Mouse (Mus musculus): ENCODE data around the gene Ywhah. TPM values are rescaled to one million over a fixed set of nuclear protein-coding genes. Genes with fewer than 3 reads are reported as not detected.
A peak's percentile ranks its signal among the peaks of the same experiment; 100 is the strongest.

The Ywhah gene
- polyA plus RNA-seq, 1 experiment from 2014 or later: 201 TPM

DNA sequence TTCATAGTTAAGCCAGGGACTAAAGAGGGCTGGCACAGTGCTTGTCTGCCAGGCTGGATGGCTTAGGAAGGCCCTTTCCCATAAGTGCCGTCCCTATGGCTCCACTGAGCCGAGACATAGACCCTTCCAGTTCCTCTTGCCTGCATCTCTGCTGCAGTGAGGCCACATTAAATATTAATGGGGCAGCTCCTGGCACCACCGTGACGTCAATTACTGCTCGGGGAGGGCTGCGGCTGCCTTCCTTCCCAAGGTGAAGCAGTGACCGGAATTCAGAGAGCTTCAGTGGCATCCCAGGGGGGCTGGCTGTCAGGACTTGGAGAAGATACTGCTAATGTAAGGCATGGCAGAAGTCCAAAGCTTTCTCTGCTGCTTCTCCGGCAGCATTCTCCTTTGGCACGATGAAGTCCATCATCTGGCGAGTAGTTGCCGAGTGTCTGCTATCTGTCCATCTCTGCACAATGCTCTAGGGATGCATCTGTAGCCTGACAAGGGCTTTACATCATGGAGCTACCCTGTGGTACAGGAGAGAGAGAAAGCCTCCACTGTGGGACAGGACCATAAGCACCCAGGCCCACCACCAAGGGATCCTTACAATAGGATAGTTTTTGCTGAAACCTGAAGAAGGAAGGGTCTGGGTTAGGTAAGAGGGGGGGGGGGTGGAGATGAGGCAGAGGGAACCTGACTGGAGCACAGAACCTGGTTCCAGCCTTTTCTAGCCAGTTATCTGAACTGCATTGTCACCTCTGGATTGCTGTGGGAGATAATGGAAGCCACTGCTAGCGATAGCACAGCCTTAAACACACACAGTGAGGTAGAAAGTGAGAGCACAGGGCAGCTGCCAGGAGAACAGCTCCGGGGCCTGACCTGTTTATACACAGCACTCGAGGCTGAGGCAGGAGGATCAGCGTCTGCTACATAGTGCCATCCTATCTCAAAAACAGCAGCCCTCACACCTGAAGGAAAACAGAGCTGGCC is 7.2 kb upstream of the Ywhah start:
- Histone ChIP-seq H3K4me2 (no peak overlapping the region), H3K27ac (replicated peaks) (no peak overlapping the region), H3K36me3 (replicated peaks) (no peaks in the 10 kb centered on the region), H3K4me1 (replicated peaks) (peaks cover 17% of the 10 kb centered on the region), H3K9me3 (replicated peaks) (no peaks in the 10 kb centered on the region), H3K4me3 (replicated peaks) (no peak overlapping the region), H3K27me3 (peaks cover 11% of the 10 kb centered on the region; the same call in 1 of the 2 replicates), H3K9ac (no peak overlapping the region)
- WGBS (ENCODE audit: insufficient replicate concordance): 63% methylated on average over 15 of the region's 15 CpGs
- ATAC-seq (ENCODE audit: insufficient read depth): no peak

GRCm38 (mm10) chr5:33014096-33014495 is 4.5 kb upstream of the Ywhah start:
- no peak for ATAC-seq (ENCODE audit: insufficient read depth)
- no peaks in the 10 kb centered on the region for H3K36me3 ChIP-seq (replicated peaks)
- peaks cover 11% of the 10 kb centered on the region; the same call in 1 of the 2 replicates for H3K27me3 ChIP-seq
- WGBS (ENCODE audit: insufficient replicate concordance): 42% methylated on average over 1 of the region's 1 CpGs
- H3K27ac ChIP-seq (replicated peaks): no peak overlapping the region
- no peak overlapping the region for H3K4me3 ChIP-seq (replicated peaks)
- H3K9ac ChIP-seq: no peak overlapping the region
- H3K4me1 ChIP-seq (replicated peaks): peaks cover 34% of the 10 kb centered on the region
- H3K4me2 ChIP-seq: no peak overlapping the region
- H3K9me3 ChIP-seq (replicated peaks): no peaks in the 10 kb centered on the region

GRCm38 (mm10) chr5:33015579-33015978 is 3.0 kb upstream of the Ywhah start:
- H3K9ac ChIP-seq: no peak overlapping the region
- no peak overlapping the region for H3K27ac ChIP-seq (replicated peaks)
- no peaks in the 10 kb centered on the region for H3K36me3 ChIP-seq (replicated peaks)
- peaks cover 40% of the 10 kb centered on the region for H3K4me1 ChIP-seq (replicated peaks)
- no peak for ATAC-seq (ENCODE audit: insufficient read depth)
- H3K27me3 ChIP-seq: 0 out of 2 replicates have a peak, but pooled peaks cover 4% of the 10 kb centered on the region
- 19% methylated on average over 5 of the region's 5 CpGs for WGBS (ENCODE audit: insufficient replicate concordance)
- no peak overlapping the region for H3K4me2 ChIP-seq
- H3K9me3 ChIP-seq (replicated peaks): no peaks in the 10 kb centered on the region
- no peak overlapping the region for H3K4me3 ChIP-seq (replicated peaks)

GRCm38 (mm10) chr5:33018189-33018560 is 441 bp upstream of the Ywhah start:
- Histone ChIP-seq H3K9me3 (replicated peaks) (no peaks in the 10 kb centered on the region), H3K4me3 (replicated peaks) (peak overlapping the region; percentile 81), H3K27ac (replicated peaks) (peak overlapping the region; percentile 100), H3K4me1 (replicated peaks) (peaks cover 59% of the 10 kb centered on the region), H3K4me2 (peak overlapping the region; percentile 82), H3K9ac (peak overlapping the region; percentile 95), H3K36me3 (replicated peaks) (peaks cover 21% of the 10 kb centered on the region), H3K27me3 (0 out of 2 replicates have a peak, but pooled peaks cover 4% of the 10 kb centered on the region)
- WGBS (ENCODE audit: insufficient replicate concordance): 3% methylated on average over 15 of the region's 15 CpGs
- ATAC-seq (ENCODE audit: insufficient read depth): peak; percentile 27

GRCm38 (mm10) chr5:33019426-33019821 is 808 bp downstream of the Ywhah start:
- Histone ChIP-seq H3K27me3 (no peaks in the 10 kb centered on the region), H3K9ac (peak overlapping the region; percentile 95), H3K9me3 (replicated peaks) (no peaks in the 10 kb centered on the region), H3K27ac (replicated peaks) (peak overlapping the region; percentile 100), H3K36me3 (replicated peaks) (peaks cover 33% of the 10 kb centered on the region), H3K4me3 (replicated peaks) (peak overlapping the region; percentile 81), H3K4me2 (peak overlapping the region; percentile 82), H3K4me1 (replicated peaks) (peaks cover 72% of the 10 kb centered on the region)
- ATAC-seq (ENCODE audit: insufficient read depth): no peak
- WGBS (ENCODE audit: insufficient replicate concordance): 0% methylated on average over 12 of the region's 12 CpGs

- Histone ChIP-seq H3K4me3 (replicated peaks) (peak overlapping the region; percentile 5; the same call in 1 of the 2 replicates), H3K36me3 (replicated peaks) (peaks cover 54% of the 10 kb centered on the region)
Observed at GRCm38 (mm10) chr5:33021622-33022021, 3.0 kb downstream of the Ywhah start.

GRCm38 (mm10) chr5:33023337-33023736 is 4.7 kb downstream of the Ywhah start:
- ATAC-seq (ENCODE audit: insufficient read depth): no peak
- Histone ChIP-seq H3K9me3 (replicated peaks) (no peaks in the 10 kb centered on the region), H3K9ac (no peak overlapping the region), H3K27ac (replicated peaks) (no peak overlapping the region), H3K27me3 (no peaks in the 10 kb centered on the region), H3K4me1 (replicated peaks) (peaks cover 51% of the 10 kb centered on the region), H3K4me2 (no peak overlapping the region), H3K36me3 (replicated peaks) (peaks cover 67% of the 10 kb centered on the region), H3K4me3 (replicated peaks) (no peak overlapping the region)
- 86% methylated on average over 4 of the region's 4 CpGs for WGBS (ENCODE audit: insufficient replicate concordance)

More at GRCm38 (mm10) chr5:33021622-33022021, 3.0 kb downstream of the Ywhah start:
- Histone ChIP-seq H3K9me3 (replicated peaks) (no peaks in the 10 kb centered on the region), H3K27ac (replicated peaks) (no peak overlapping the region), H3K27me3 (no peaks in the 10 kb centered on the region), H3K9ac (no peak overlapping the region), H3K4me2 (peak overlapping the region; percentile 82; the same call in 1 of the 2 replicates), H3K4me1 (replicated peaks) (peaks cover 66% of the 10 kb centered on the region)
- 73% methylated on average over 2 of the region's 2 CpGs for WGBS (ENCODE audit: insufficient replicate concordance)
- ATAC-seq (ENCODE audit: insufficient read depth): no peak

- Histone ChIP-seq H3K27ac (replicated peaks) (no peak overlapping the region), H3K9ac (no peak overlapping the region), H3K4me2 (no peak overlapping the region), H3K4me3 (replicated peaks) (no peak overlapping the region), H3K27me3 (no peaks in the 10 kb centered on the region), H3K4me1 (replicated peaks) (peaks cover 51% of the 10 kb centered on the region), H3K9me3 (replicated peaks) (no peaks in the 10 kb centered on the region), H3K36me3 (replicated peaks) (peaks cover 78% of the 10 kb centered on the region)
- no peak for ATAC-seq (ENCODE audit: insufficient read depth)
- WGBS (ENCODE audit: insufficient replicate concordance): 36% methylated on average over 5 of the region's 5 CpGs
Observed at GRCm38 (mm10) chr5:33024474-33024873, 5.9 kb downstream of the Ywhah start.

DNA sequence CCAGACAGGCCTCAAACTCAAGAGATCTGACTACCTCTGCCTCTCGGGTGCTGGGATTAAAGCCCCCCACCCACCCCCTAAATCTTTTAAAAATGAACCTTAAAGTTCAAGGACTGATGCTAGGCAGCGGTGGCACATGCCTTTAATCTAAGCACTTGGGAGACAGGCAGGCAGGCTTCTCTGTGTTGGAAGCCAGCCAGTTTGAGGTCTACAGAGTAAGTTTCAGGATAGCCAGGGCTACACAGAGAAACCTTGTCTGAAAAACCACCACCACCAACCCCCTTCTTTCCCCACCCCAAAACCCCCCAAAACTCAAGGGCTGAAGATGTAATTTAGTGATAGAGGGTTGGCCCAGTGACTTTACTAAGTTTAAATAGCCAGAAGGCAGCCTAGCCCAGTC is 10.0 kb downstream of the Ywhah start:
- peaks cover 47% of the 10 kb centered on the region for H3K4me1 ChIP-seq (replicated peaks)
- no peaks in the 10 kb centered on the region for H3K27me3 ChIP-seq
- H3K4me2 ChIP-seq: no peak overlapping the region
- no peak for ATAC-seq (ENCODE audit: insufficient read depth)
- H3K27ac ChIP-seq (replicated peaks): no peak overlapping the region
- H3K9ac ChIP-seq: no peak overlapping the region
- H3K36me3 ChIP-seq (replicated peaks): peaks cover 53% of the 10 kb centered on the region
- 70% methylated on average over 2 of the region's 2 CpGs for WGBS (ENCODE audit: insufficient replicate concordance)
- no peak overlapping the region for H3K4me3 ChIP-seq (replicated peaks)
- no peaks in the 10 kb centered on the region for H3K9me3 ChIP-seq (replicated peaks)

DNA sequence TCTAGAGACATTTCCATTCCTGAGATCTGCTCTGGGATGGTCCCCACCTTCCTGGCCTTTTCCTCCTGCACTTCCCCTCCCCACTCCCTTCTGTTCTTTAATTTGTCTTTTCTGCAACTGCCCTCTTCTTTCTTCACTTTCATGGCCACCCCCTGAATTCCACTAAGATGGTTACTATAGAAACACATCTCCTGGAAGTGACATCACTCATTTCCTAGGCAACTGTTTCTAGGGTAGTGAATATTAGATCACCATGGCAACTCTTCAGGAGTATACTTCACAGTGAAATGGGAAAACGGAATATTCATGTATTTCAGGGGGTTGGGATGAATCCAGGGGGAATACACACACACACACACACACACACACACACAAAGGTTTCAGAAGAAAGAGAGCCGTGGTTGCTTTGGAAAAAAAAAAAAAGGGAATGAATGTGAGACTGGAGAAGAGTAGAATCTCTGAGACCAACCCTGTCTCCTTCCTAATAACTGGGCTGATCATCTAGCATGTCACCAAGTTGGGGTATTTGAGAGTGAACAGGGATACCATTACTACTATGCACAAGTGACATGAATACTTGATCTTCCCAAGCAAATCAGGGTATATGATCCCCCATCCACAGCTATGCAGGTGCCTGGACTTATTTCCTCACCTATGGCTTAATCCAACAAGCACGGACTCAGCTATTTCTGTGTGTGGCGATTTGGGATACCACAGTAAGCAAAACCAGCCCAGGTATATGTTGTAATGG is 12.0 kb downstream of the Ywhah start:
- H3K4me2 ChIP-seq: no peak overlapping the region
- peaks cover 35% of the 10 kb centered on the region for H3K36me3 ChIP-seq (replicated peaks)
- H3K27ac ChIP-seq (replicated peaks): no peak overlapping the region
- H3K9ac ChIP-seq: no peak overlapping the region
- peaks cover 39% of the 10 kb centered on the region for H3K4me1 ChIP-seq (replicated peaks)
- H3K4me3 ChIP-seq (replicated peaks): no peak overlapping the region
- no peaks in the 10 kb centered on the region for H3K27me3 ChIP-seq
- no peaks in the 10 kb centered on the region for H3K9me3 ChIP-seq (replicated peaks)
- ATAC-seq (ENCODE audit: insufficient read depth): no peak
- 68% methylated on average over 4 of the region's 4 CpGs for WGBS (ENCODE audit: insufficient replicate concordance)
